Mouse (Mus musculus): Measurements from ENCODE around the gene Taf12.

- TF ChIP-seq POLR2A (IDR thresholded peaks at IDR 0.05; ENCODE audit: borderline replicate concordance, extremely low read depth, low read depth, low read length) (no peak), CTCF (IDR thresholded peaks at IDR 0.05; ENCODE audit: insufficient read depth, low read length) (no peak)
Measured at GRCm38 (mm10) chr4:132344403-132345134, 70.4 kb downstream of the Taf12 start.

Measured in lung, adult 2 months (tissue).